Mouse (Mus musculus) embryonic facial prominence, embryonic 15.5 days (tissue): ENCODE measurements around the gene Gm21887. TPM values are rescaled to one million over a fixed set of nuclear protein-coding genes. Genes with fewer than 3 reads are reported as not detected.
"Not testable (repeated sequence)": the region's sequence is repeated elsewhere in the genome, so short reads cannot be mapped to it uniquely, and the experiment has no call there.

Source experiments
- ATAC-seq: fragments of 200-750 bp; cut with Nextera tagmentation; 2 replicates; pipeline ENCODE4 v1.8.0; 2017; ENCODE audit warnings: low read depth, moderate TSS enrichment; ENCODE audit not compliant: insufficient number of reproducible peaks, low FRiP score, low TSS enrichment
- H3K27ac ChIP-seq: fragments of 300-500 bp; sonication (generic); replicated peaks from 2 replicates; pipeline ENCODE4 v1.5.1; 2015; ENCODE audit warnings: mild to moderate bottlenecking, inconsistent platforms
- H3K27me3 ChIP-seq: fragments of 300-500 bp; sonication (generic); 2 replicates; pipeline ENCODE4 v1.6.1; 2015; ENCODE audit warnings: inconsistent platforms
- H3K36me3 ChIP-seq: fragments of 300-500 bp; sonication (generic); 2 replicates; pipeline ENCODE4 v1.6.1; 2015; ENCODE audit warnings: mild to moderate bottlenecking, inconsistent platforms
- H3K4me1 ChIP-seq: fragments of 300-500 bp; sonication (generic); 2 replicates; pipeline ENCODE4 v1.6.1; 2015; ENCODE audit warnings: inconsistent platforms
- H3K4me2 ChIP-seq: fragments of 300-500 bp; sonication (generic); replicated peaks from 2 replicates; pipeline ENCODE4 v1.6.1; 2015; ENCODE audit warnings: mild to moderate bottlenecking, inconsistent platforms
- H3K4me3 ChIP-seq: fragments of 300-500 bp; sonication (generic); replicated peaks from 2 replicates; pipeline ENCODE4 v1.5.1; 2015; ENCODE audit warnings: mild to moderate bottlenecking, inconsistent platforms
- H3K9ac ChIP-seq: fragments of 300-500 bp; sonication (generic); 2 replicates; pipeline ENCODE4 v1.6.1; 2015; ENCODE audit warnings: inconsistent platforms
- H3K9me3 ChIP-seq: fragments of 300-500 bp; sonication (generic); replicated peaks from 2 replicates; pipeline ENCODE4 v1.6.1; 2016; ENCODE audit warnings: inconsistent platforms
- WGBS: fragments of 180-500 bp; shearing (Covaris S2); methylation state at CpG from one replicate; pipeline ENCODE4 v1.1.7; 2015; 5-methylcytosine and 5-hydroxymethylcytosine counted together
- polyA plus RNA-seq: library from polyadenylated mRNA; unstranded; fragments of >200 nt; fragmentation: Nextera tagmentation; extraction: Ambion mirVana; gene quantifications from 2 replicates; pipeline ENCODE4 v1.2.1, GENCODE M21; 2015

The Gm21887 gene
- polyA plus RNA-seq, 1 experiment from 2014 or later = 190 TPM

DNA sequence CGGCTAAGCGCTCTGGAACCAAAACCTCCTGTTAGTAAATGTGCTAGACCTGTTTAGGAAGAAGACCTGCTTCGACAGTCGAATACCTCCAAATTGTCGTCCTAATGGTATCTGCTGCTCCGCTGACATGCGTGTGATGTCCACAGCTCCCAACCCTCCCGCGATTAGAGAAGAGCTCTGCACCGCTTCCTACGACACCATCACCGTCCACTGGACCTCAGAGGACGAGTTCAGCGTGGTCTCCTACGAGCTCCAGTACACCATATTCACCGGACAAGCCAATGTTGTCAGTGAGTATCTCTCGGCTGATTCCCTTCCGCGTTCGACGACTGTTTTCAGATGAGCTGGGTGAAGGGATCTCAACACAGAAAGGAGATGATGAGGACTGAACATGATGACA is 24.6 kb upstream of the Gm21887 start:
- peaks cover 66% of the 10 kb centered on the region for H3K36me3 ChIP-seq
- not testable (repeated sequence) for H3K9ac ChIP-seq, ATAC-seq, H3K4me2 ChIP-seq, H3K4me3 ChIP-seq, H3K4me1 ChIP-seq, H3K27me3 ChIP-seq, H3K27ac ChIP-seq
- H3K9me3 ChIP-seq = peaks cover 44% of the 10 kb centered on the region
- WGBS = 90% methylated on average over 21 of the region's 21 CpGs

GRCm38 (mm10) chrX:169985796-169986195 is 23.7 kb upstream of the Gm21887 start:
- 81% methylated on average over 18 of the region's 18 CpGs for WGBS
- H3K4me1 ChIP-seq, H3K27me3 ChIP-seq, H3K4me3 ChIP-seq, H3K27ac ChIP-seq, ATAC-seq, H3K4me2 ChIP-seq, H3K9ac ChIP-seq: not testable (repeated sequence)
- Histone ChIP-seq H3K9me3 (peaks cover 42% of the 10 kb centered on the region), H3K36me3 (peaks cover 68% of the 10 kb centered on the region)

DNA sequence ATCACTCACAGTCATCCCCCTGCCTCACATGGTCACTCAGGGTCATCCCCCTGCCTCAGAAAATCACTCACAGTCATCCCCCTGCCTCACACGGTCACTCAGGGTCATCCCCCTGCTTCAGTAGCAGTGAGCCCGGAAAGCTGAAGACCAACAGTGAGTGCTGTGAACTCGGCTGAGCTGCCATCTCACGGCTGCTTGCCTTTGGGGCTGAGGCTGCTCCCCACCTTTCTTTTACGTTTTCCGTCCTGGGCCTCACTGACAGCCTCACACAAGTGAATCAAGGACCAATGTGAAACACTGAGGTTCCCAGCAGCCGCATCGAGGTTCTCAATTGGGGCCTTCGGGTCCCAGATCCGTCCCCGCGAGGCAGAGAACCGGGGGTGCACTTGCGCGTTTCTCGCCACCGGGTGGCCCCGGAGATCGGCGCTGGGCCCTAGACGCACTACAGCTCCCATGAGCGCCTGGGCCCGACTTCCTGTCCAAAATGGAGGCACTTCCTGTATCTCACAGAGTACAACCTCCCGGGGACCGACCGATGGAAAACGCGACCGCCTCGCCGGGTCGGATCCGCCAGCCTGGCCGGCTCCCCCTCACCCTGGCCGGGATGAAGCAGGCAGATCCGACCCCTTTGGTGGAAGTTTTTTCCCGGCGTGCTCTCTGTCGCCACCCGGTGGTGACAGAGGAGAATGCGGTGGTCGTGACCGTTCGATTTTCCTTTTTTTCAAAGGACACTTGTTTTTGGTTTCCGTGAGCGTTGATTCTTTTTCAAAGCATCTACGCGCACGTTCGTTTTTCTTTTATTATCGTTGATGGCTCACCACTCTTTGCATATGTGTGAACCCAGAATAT is 22.7 kb upstream of the Gm21887 start:
- Histone ChIP-seq H3K27ac (peak overlapping the region; percentile 6; the same call in 1 of the 2 replicates), H3K36me3 (peaks cover 61% of the 10 kb centered on the region), H3K4me3 (peak overlapping the region; percentile 29), H3K9me3 (peaks cover 39% of the 10 kb centered on the region), H3K4me2 (peak overlapping the region; percentile 37)
- H3K27me3 ChIP-seq, H3K9ac ChIP-seq, H3K4me1 ChIP-seq: not testable (repeated sequence)
- 49% methylated on average over 51 of the region's 51 CpGs for WGBS
- ATAC-seq = peak; percentile 92

DNA sequence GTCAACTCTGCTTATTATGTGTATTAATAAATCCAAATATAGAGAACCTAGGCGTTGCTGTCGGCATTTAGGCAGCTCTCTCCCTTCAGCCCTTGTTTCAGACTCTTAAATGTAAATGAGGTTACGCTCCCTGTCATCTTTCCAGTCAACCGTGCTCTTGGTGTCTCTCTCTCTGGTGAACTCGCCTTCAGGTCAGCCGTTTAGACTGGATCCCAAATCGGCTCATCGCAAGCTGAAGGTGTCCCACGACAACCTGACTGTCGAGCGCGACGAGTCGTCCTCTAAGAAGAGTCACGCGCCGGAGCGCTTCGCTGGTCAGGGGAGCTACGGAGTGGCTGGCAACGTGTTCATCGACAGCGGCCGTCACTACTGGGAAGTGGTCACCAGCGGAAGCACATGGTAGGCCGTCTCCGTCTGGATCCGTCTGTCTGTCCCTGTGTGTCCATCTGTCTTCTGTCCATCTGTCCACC is 22.1 kb upstream of the Gm21887 start:
- H3K9ac ChIP-seq, H3K27ac ChIP-seq, H3K27me3 ChIP-seq, H3K4me1 ChIP-seq, H3K4me2 ChIP-seq, ATAC-seq, H3K4me3 ChIP-seq: not testable (repeated sequence)
- H3K9me3 ChIP-seq = peaks cover 39% of the 10 kb centered on the region
- peaks cover 55% of the 10 kb centered on the region for H3K36me3 ChIP-seq
- 87% methylated on average over 28 of the region's 28 CpGs for WGBS

GRCm38 (mm10) chrX:169988571-169989218 is 20.8 kb upstream of the Gm21887 start:
- not testable (repeated sequence) for H3K4me1 ChIP-seq, H3K27me3 ChIP-seq, H3K4me2 ChIP-seq, H3K9ac ChIP-seq, H3K4me3 ChIP-seq, H3K27ac ChIP-seq
- Histone ChIP-seq H3K9me3 (peaks cover 39% of the 10 kb centered on the region), H3K36me3 (peaks cover 48% of the 10 kb centered on the region)
- WGBS = 93% methylated on average over 56 of the region's 56 CpGs
- ATAC-seq = 0 out of 2 replicates have a peak, but pooled peaks have one; percentile 22

DNA sequence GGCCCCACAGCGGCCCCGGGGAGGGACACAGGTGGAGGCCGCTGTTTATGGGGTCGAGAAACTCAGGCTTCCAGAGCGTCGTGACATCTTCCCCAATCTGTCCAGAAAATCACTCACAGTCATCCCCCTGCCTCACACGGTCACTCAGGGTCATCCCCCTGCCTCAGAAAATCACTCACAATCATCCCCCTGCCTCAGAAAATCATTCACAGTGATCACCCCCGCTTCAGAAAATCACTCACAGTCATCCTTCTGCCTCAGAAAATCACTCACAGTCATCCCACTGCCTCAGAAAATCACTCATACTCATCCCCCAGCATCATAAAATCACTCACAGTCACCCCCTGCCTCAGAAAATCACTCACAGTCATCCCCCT is 20.3 kb upstream of the Gm21887 start:
- H3K27ac ChIP-seq, H3K4me2 ChIP-seq, H3K27me3 ChIP-seq, H3K4me3 ChIP-seq, H3K9ac ChIP-seq, H3K4me1 ChIP-seq: not testable (repeated sequence)
- Histone ChIP-seq H3K9me3 (peaks cover 37% of the 10 kb centered on the region), H3K36me3 (peaks cover 43% of the 10 kb centered on the region)
- 84% methylated on average over 8 of the region's 8 CpGs for WGBS
- peak; percentile 22; the same call in 1 of the 2 replicates for ATAC-seq

DNA sequence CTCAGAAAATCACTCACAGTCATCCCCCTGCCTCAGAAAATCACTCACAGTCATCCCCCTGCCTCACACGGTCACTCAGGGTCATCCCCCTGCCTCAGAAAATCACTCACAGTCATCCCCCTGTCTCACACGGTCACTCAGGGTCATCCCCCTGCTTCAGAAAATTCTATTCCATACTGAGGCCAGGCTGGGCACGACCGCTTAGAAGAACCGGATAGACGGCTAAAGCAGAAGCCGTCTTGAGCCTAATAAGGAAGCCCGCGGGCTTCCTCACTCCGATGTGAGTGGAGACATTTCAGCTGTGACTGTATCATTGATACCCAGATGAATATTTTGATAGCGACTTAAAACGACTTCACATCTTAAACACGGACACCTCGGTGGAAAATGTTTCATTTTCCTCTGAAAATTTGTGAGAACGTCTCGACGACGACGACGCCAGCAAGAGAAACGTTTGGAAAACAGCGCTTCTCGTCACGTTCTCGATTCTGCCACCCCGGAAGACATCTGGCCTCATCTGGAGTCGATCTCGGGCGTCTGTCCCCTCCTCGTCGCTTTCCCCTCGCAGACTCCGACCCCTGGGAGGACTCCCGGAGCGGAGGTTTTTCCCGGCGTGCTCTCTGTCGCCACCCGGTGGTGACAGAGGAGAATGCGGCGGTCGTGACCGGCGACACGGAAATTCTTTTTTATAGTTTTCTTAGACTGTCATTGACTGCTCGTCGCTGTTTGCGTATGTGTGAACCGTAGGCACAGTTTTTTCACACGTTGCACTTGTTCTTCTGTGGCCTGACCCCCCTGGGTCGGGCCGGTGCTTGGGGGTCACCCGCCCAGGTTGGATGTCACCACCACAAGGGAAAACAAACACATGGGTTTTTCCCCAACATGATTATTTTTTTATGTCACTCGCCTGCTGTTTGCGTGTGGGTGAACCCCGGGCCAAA is 19.5 kb upstream of the Gm21887 start:
- 75% methylated on average over 56 of the region's 56 CpGs for WGBS
- peaks cover 30% of the 10 kb centered on the region for H3K9me3 ChIP-seq
- H3K4me2 ChIP-seq, H3K4me3 ChIP-seq, H3K27ac ChIP-seq, H3K9ac ChIP-seq, H3K4me1 ChIP-seq, H3K27me3 ChIP-seq: not testable (repeated sequence)
- peaks cover 35% of the 10 kb centered on the region for H3K36me3 ChIP-seq
- ATAC-seq = 0 out of 2 replicates have a peak, but pooled peaks have one; percentile 17

DNA sequence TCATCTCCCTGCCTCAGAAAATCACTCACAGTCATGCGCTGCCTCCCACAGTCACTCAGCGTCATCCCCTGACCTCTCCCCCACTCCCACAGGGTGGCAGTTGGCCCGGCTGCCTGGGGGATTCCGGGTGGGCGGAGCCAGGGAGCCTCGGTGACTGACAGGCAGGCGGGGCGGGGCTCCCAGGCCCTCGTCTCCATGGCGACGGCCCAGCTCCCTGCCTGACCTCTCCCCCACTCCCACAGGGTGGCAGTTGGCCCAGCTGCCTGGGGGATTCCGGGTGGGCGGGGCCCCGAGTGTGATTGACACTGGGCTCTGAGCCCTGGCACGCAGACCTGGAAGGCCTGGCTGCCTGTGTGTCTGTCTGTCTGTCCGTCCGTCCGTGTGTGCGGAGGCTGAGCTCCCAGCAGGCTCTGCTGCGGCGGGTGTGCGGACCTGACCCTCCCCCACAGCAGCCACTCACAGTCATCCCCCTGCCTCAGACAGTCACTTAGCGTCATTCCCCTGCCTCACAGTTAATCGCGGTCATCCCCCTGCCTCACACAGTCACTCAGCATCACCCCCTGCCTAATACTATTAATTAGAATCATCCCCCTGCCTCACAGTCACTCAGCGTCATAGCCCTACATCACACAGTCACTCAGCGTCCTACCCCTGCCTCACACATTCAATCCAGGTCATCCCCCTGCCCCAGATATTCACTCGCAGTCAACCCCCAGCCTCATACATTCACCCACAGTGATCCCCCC is 18.2 kb upstream of the Gm21887 start:
- H3K9ac ChIP-seq, H3K4me2 ChIP-seq, H3K27ac ChIP-seq, H3K4me3 ChIP-seq, ATAC-seq, H3K27me3 ChIP-seq, H3K4me1 ChIP-seq: not testable (repeated sequence)
- H3K9me3 ChIP-seq = peaks cover 29% of the 10 kb centered on the region
- WGBS = 10% methylated on average over 15 of the region's 28 CpGs
- peaks cover 28% of the 10 kb centered on the region for H3K36me3 ChIP-seq

DNA sequence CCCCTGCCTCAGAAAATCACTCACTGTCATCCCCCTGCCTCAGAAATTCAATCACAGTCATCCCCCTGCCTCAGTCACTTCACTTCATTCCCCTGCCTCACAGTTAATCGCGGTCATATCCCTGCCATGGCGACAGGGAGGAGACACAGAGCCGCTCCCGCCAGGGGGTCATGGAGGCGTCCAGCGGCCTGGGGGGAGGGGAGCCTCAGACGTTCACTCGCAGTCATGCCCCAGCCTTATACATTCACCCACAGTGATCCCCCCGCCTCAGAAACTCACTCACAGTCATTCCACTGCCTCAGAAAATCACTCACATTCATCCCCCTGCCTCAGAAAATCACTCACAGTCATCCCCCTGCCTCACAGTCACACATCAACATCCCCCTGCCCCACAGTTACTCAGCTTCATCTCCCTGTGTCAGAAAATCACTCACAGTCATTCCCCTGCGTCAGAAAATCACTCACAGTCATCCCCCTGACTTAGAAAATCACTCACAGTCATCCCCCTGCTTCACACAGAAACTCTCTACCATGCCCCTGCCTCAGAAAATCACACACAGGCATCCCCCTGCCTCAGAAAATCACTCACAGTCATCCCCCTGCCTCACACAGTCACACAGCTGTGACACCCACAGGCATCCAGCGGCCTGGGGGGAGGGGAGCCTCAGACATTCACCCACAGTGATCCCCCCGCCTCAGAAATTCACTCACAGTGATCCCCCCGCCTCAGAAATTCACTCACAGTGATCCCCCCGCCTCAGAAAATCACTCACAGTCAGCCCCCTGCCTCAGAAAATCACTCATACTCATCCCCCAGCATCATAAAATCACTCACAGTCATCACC is 17.2 kb upstream of the Gm21887 start:
- H3K4me2 ChIP-seq, ATAC-seq, H3K27me3 ChIP-seq, H3K4me3 ChIP-seq, H3K9ac ChIP-seq, H3K27ac ChIP-seq, H3K4me1 ChIP-seq: not testable (repeated sequence)
- peaks cover 25% of the 10 kb centered on the region for H3K9me3 ChIP-seq
- WGBS = 20% methylated on average over 7 of the region's 15 CpGs
- H3K36me3 ChIP-seq = peaks cover 23% of the 10 kb centered on the region
